Mouse (Mus musculus): Measurements from ENCODE around the gene Snx21. TPM values are rescaled to one million over a fixed set of nuclear protein-coding genes. Genes with fewer than 3 reads are reported as not detected.

The Snx21 gene
- total RNA-seq, 1 experiment, result 7.0 TPM

GRCm38 (mm10) chr2:164760059-164760833 lies 25.4 kb upstream of the Snx21 start:
- in situ Hi-C loops (cut with MboI; ENCODE audit: low sequenced_read_pairs in 2 of 2, unreplicated experiment in 2 of 2), result no loop called here
- no peak for DNase-seq (ENCODE audit: low read depth, low spot score)
- H3K9ac ChIP-seq (ENCODE audit: insufficient read depth, low read depth, low read length, poor library complexity, severe bottlenecking), result no peak overlapping the region
- H3K9me3 ChIP-seq (ENCODE audit: control insufficient read depth, insufficient read depth, low read depth, low read length), result no peaks in the 10 kb centered on the region
- TF ChIP-seq MAFK (IDR thresholded peaks at IDR 0.05; ENCODE audit: insufficient read depth, low read depth, low read length) (no peak), ZC3H11A (IDR thresholded peaks at IDR 0.05; ENCODE audit: borderline replicate concordance, low read depth, low read length) (no peak), HCFC1 (IDR thresholded peaks at IDR 0.05; ENCODE audit: borderline replicate concordance, insufficient read depth, low read length) (no peak)
- peaks cover 2 to 3% of the 10 kb centered on the region in 2 experiments; a peak in 1 of 4 replicates for H3K4me1 ChIP-seq (ENCODE audit: control insufficient read depth in 2 of 2, insufficient read depth in 2 of 2, low read length in 2 of 2, poor library complexity in 1 of 2)
- H3K27ac ChIP-seq (ENCODE audit: insufficient read depth, low read depth, low read length, poor library complexity, severe bottlenecking), result no peak overlapping the region
- no peak overlapping the region for H3K4me3 ChIP-seq (ENCODE audit: insufficient read depth in 1 of 2, low read depth in 1 of 2, low read length in 2 of 2, poor library complexity in 1 of 2, severe bottlenecking in 1 of 2)
- H3K36me3 ChIP-seq (ENCODE audit: control insufficient read depth, insufficient read depth, low read length, poor library complexity, severe bottlenecking), result peaks cover 69% of the 10 kb centered on the region

GRCm38 (mm10) chr2:164761502-164761901 lies 24.1 kb upstream of the Snx21 start:
- no peaks in the 10 kb centered on the region for H3K9me3 ChIP-seq (ENCODE audit: control insufficient read depth, insufficient read depth, low read depth, low read length)
- H3K4me1 ChIP-seq (ENCODE audit: control insufficient read depth in 2 of 2, insufficient read depth in 2 of 2, low read length in 2 of 2, poor library complexity in 1 of 2), result peaks cover 2 to 3% of the 10 kb centered on the region in 2 experiments; a peak in 1 of 4 replicates
- H3K27ac ChIP-seq (ENCODE audit: insufficient read depth, low read depth, low read length, poor library complexity, severe bottlenecking), result peak overlapping the region; percentile 30
- in situ Hi-C loops (cut with MboI; ENCODE audit: low sequenced_read_pairs in 2 of 2, unreplicated experiment in 2 of 2), result no loop called here
- H3K9ac ChIP-seq (ENCODE audit: insufficient read depth, low read depth, low read length, poor library complexity, severe bottlenecking), result no peak overlapping the region
- DNase-seq (ENCODE audit: low read depth, low spot score), result no peak
- peaks cover 72% of the 10 kb centered on the region for H3K36me3 ChIP-seq (ENCODE audit: control insufficient read depth, insufficient read depth, low read length, poor library complexity, severe bottlenecking)
- TF ChIP-seq MAFK (IDR thresholded peaks at IDR 0.05; ENCODE audit: insufficient read depth, low read depth, low read length), result no peak
- no peak for TF ChIP-seq HCFC1 (IDR thresholded peaks at IDR 0.05; ENCODE audit: borderline replicate concordance, insufficient read depth, low read length)
- TF ChIP-seq CHD2 (IDR thresholded peaks at IDR 0.05; ENCODE audit: low read depth, low read length), result no peak
- no peak for TF ChIP-seq ZC3H11A (IDR thresholded peaks at IDR 0.05; ENCODE audit: borderline replicate concordance, low read depth, low read length)
- no peak overlapping the region for H3K4me3 ChIP-seq (ENCODE audit: insufficient read depth in 1 of 2, low read depth in 1 of 2, low read length in 2 of 2, poor library complexity in 1 of 2, severe bottlenecking in 1 of 2)

GRCm38 (mm10) chr2:164761971-164762370 lies 23.7 kb upstream of the Snx21 start:
- no peak overlapping the region for H3K9ac ChIP-seq (ENCODE audit: insufficient read depth, low read depth, low read length, poor library complexity, severe bottlenecking)
- peaks cover 70% of the 10 kb centered on the region for H3K36me3 ChIP-seq (ENCODE audit: control insufficient read depth, insufficient read depth, low read length, poor library complexity, severe bottlenecking)
- H3K4me1 ChIP-seq (ENCODE audit: control insufficient read depth in 2 of 2, insufficient read depth in 2 of 2, low read length in 2 of 2, poor library complexity in 1 of 2), result peaks cover 2 to 3% of the 10 kb centered on the region in 2 experiments; a peak in 1 of 4 replicates
- DNase-seq (ENCODE audit: low read depth, low spot score), result no peak
- in situ Hi-C loops (cut with MboI; ENCODE audit: low sequenced_read_pairs in 2 of 2, unreplicated experiment in 2 of 2), result no loop called here
- no peak for TF ChIP-seq HCFC1 (IDR thresholded peaks at IDR 0.05; ENCODE audit: borderline replicate concordance, insufficient read depth, low read length)
- no peak for TF ChIP-seq ZC3H11A (IDR thresholded peaks at IDR 0.05; ENCODE audit: borderline replicate concordance, low read depth, low read length)
- no peak for TF ChIP-seq MAFK (IDR thresholded peaks at IDR 0.05; ENCODE audit: insufficient read depth, low read depth, low read length)
- TF ChIP-seq CHD2 (IDR thresholded peaks at IDR 0.05; ENCODE audit: low read depth, low read length), result no peak
- no peak for TF ChIP-seq ZNF384 (IDR thresholded peaks at IDR 0.05; ENCODE audit: low read depth, low read length)
- peak overlapping the region; percentile 30 for H3K27ac ChIP-seq (ENCODE audit: insufficient read depth, low read depth, low read length, poor library complexity, severe bottlenecking)
- no peaks in the 10 kb centered on the region for H3K9me3 ChIP-seq (ENCODE audit: control insufficient read depth, insufficient read depth, low read depth, low read length)
- H3K4me3 ChIP-seq (ENCODE audit: insufficient read depth in 1 of 2, low read depth in 1 of 2, low read length in 2 of 2, poor library complexity in 1 of 2, severe bottlenecking in 1 of 2), result no peak overlapping the region

GRCm38 (mm10) chr2:164762593-164762992 lies 23.0 kb upstream of the Snx21 start:
- Histone ChIP-seq H3K36me3 (ENCODE audit: control insufficient read depth, insufficient read depth, low read length, poor library complexity, severe bottlenecking) (peaks cover 71% of the 10 kb centered on the region), H3K27ac (ENCODE audit: insufficient read depth, low read depth, low read length, poor library complexity, severe bottlenecking) (no peak overlapping the region)
- no peak for TF ChIP-seq ZNF384 (IDR thresholded peaks at IDR 0.05; ENCODE audit: low read depth, low read length)
- no peak for TF ChIP-seq HCFC1 (IDR thresholded peaks at IDR 0.05; ENCODE audit: borderline replicate concordance, insufficient read depth, low read length)
- TF ChIP-seq ZC3H11A (IDR thresholded peaks at IDR 0.05; ENCODE audit: borderline replicate concordance, low read depth, low read length), result no peak
- no peak for TF ChIP-seq MAFK (IDR thresholded peaks at IDR 0.05; ENCODE audit: insufficient read depth, low read depth, low read length)
- TF ChIP-seq CHD2 (IDR thresholded peaks at IDR 0.05; ENCODE audit: low read depth, low read length), result no peak

More at GRCm38 (mm10) chr2:164762593-164762992, 23.0 kb upstream of the Snx21 start:
- in situ Hi-C loops (cut with MboI; ENCODE audit: low sequenced_read_pairs in 2 of 2, unreplicated experiment in 2 of 2), result no loop called here
- Histone ChIP-seq H3K4me3 (ENCODE audit: insufficient read depth in 1 of 2, low read depth in 1 of 2, low read length in 2 of 2, poor library complexity in 1 of 2, severe bottlenecking in 1 of 2) (no peak overlapping the region), H3K9ac (ENCODE audit: insufficient read depth, low read depth, low read length, poor library complexity, severe bottlenecking) (no peak overlapping the region), H3K4me1 (ENCODE audit: control insufficient read depth in 2 of 2, insufficient read depth in 2 of 2, low read length in 2 of 2, poor library complexity in 1 of 2) (peaks cover 2 to 3% of the 10 kb centered on the region in 2 experiments; a peak in 2 of 4 replicates), H3K9me3 (ENCODE audit: control insufficient read depth, insufficient read depth, low read depth, low read length) (no peaks in the 10 kb centered on the region)
- no peak for DNase-seq (ENCODE audit: low read depth, low spot score)
